Mouse (Mus musculus) ES-Bruce4 (cell line): ENCODE results near the gene Zfp777. TPM values are rescaled to one million over a fixed set of nuclear protein-coding genes. Genes with fewer than 3 reads are reported as not detected.

Experiments used
- H3K27ac ChIP-seq: 2 replicates; pipeline ENCODE4 v1.5.1; 2012; ENCODE audit warnings: low read length, inconsistent platforms; ENCODE audit not compliant: insufficient read depth
- H3K27me3 ChIP-seq: 2 replicates; pipeline ENCODE4 v1.6.1; 2012; ENCODE audit warnings: mild to moderate bottlenecking, low read length, inconsistent platforms; ENCODE audit not compliant: control insufficient read depth, poor library complexity, insufficient read depth, severe bottlenecking
- H3K36me3 ChIP-seq: 2 replicates; pipeline ENCODE4 v1.6.1; 2012; ENCODE audit warnings: inconsistent platforms, mild to moderate bottlenecking, low read length, moderate library complexity; ENCODE audit not compliant: control insufficient read depth, poor library complexity, insufficient read depth, severe bottlenecking
- H3K4me1 ChIP-seq: one replicate; pipeline ENCODE4 v1.8.1; 2011; ENCODE audit warnings: low read length; ENCODE audit not compliant: control insufficient read depth, insufficient read depth
- H3K4me3 ChIP-seq: 2 replicates; pipeline ENCODE4 v1.5.1; 2011; ENCODE audit warnings: low read depth, mild to moderate bottlenecking, low read length
- H3K9ac ChIP-seq: 2 replicates; pipeline ENCODE4 v1.6.1; 2012; ENCODE audit warnings: low read depth, mild to moderate bottlenecking, inconsistent platforms; ENCODE audit not compliant: poor library complexity, severe bottlenecking
- H3K9me3 ChIP-seq: replicated peaks from 2 replicates; pipeline ENCODE4 v1.6.1; 2012; ENCODE audit warnings: mild to moderate bottlenecking, low read length, inconsistent platforms; ENCODE audit not compliant: control insufficient read depth, poor library complexity, insufficient read depth, severe bottlenecking
- CTCF ChIP-seq: IDR thresholded peaks from one replicate; pipeline ENCODE4 v1.8.1; 2011; ENCODE audit warnings: low read depth, low read length
- EP300 ChIP-seq: IDR thresholded peaks from 2 replicates; pipeline ENCODE4 v1.6.1; 2011; ENCODE audit warnings: low read depth, low read length; ENCODE audit not compliant: insufficient read depth
- POLR2A ChIP-seq: IDR thresholded peaks from one replicate; pipeline ENCODE4 v1.8.1; 2011; ENCODE audit warnings: low read length; ENCODE audit not compliant: insufficient read depth
- polyA plus RNA-seq: library from polyadenylated mRNA; stranded (reverse); fragments of >200 nt; gene quantifications from 2 replicates; pipeline ENCODE4 v1.2.4, GENCODE M21; 2011; ENCODE audit warnings: low read depth; ENCODE audit not compliant: missing spikeins, insufficient read depth, insufficient read length

Gene Zfp777
- polyA plus RNA-seq, 1 experiment, result 22.6 TPM

DNA sequence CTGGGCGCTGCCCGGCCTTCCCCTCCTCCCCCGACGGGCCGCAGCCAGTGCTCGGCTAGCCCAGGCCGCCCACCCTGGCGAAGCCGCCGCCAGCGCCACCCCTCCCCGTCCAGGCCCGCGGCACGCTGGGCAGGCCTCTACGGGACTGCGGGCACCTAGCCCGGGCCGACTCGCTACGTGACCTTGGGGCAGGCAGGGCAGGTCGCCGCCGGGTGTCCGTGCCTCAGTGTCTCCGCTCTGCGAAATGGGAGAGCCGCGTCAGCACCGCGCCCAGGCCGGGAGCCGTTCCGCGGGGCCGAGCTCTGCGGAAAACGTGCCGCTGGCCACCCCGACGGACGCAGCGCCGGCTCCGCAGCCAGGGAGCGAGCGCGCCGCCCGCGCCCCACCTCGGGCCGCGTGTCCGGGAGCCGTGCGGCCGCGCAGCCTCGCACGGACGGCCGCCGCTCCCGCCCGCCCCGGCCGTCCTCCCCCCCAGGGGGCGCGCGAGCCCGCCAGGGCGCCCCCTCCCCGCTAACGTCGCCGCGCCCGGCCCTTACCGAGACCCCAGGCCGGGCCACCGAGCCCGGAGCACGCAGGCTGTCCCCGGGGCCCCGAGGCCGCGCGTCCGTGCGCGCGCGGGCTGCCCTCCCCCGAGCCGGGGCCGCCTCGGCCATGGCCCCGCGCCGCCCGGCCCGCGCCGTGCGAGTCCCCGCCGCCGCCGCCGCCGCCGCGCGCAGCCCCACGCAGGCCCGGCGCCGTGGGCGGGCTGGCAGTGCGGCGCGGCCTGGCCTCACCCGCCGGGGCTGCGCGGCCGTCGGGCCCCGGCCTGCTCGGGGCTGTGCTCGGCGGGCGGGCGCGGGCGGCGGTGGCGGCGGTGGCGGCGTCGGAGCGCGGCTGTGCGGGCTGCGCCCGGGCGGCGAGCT is 1.0 kb downstream of the Zfp777 start:
- Histone ChIP-seq H3K36me3 (peaks cover 11% of the 10 kb centered on the region), H3K9ac (peak overlapping the region; percentile 98), H3K9me3 (no peaks in the 10 kb centered on the region), H3K27ac (peak overlapping the region; percentile 17; the same call in 1 of the 2 replicates), H3K4me3 (peak overlapping the region; percentile 91), H3K4me1 (no peaks in the 10 kb centered on the region), H3K27me3 (no peaks in the 10 kb centered on the region)
- TF ChIP-seq EP300 (no peak), POLR2A (no peak), CTCF (no peak)

DNA sequence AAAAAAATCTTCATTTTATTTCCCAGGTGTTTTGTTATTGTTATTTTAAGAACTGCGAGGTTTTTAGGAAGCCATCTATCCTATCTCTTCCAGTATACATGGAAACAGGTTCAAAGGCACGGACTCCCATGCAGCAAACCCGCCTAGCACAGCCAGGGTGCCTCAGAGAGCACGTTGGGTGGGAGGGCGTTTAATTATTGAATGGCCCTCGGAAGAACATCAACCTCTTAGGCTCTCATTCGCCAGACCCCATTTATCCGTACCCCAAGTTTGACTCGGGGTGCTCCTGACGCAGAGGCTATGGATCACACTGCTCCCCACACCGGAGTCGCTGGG is 1.6 kb downstream of the Zfp777 start:
- Histone ChIP-seq H3K4me3 (peak overlapping the region; percentile 91), H3K27me3 (no peaks in the 10 kb centered on the region), H3K36me3 (peaks cover 14% of the 10 kb centered on the region), H3K27ac (no peak overlapping the region), H3K9ac (peak overlapping the region; percentile 98), H3K4me1 (no peaks in the 10 kb centered on the region), H3K9me3 (no peaks in the 10 kb centered on the region)
- TF ChIP-seq POLR2A (no peak), CTCF (no peak), EP300 (no peak)

DNA sequence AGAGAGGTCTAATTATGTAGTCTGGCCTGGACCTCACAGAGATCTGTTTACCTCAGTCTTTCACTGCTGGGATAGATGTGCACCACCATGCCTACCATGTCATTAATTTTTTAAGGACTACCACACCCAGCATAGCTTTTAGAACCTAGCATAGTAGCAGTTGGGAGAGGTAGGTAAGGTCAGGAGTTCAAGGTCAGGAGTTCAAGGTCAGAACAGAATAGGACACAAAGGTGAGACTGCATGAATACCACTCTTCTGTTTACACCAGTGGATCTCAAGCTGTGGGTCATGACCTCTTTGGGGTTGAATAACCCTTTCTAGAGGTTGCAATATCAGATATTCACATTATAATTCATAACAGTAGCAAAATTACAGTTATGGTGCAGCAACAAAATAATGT is 16.1 kb downstream of the Zfp777 start:
- H3K27ac ChIP-seq, result no peak overlapping the region
- no peaks in the 10 kb centered on the region for H3K27me3 ChIP-seq
- H3K36me3 ChIP-seq, result peaks cover 16% of the 10 kb centered on the region
- no peak overlapping the region for H3K9ac ChIP-seq
- no peaks in the 10 kb centered on the region for H3K9me3 ChIP-seq
- TF ChIP-seq POLR2A (no peak), EP300 (no peak), CTCF (no peak)
- H3K4me1 ChIP-seq, result no peaks in the 10 kb centered on the region
- no peak overlapping the region for H3K4me3 ChIP-seq

DNA sequence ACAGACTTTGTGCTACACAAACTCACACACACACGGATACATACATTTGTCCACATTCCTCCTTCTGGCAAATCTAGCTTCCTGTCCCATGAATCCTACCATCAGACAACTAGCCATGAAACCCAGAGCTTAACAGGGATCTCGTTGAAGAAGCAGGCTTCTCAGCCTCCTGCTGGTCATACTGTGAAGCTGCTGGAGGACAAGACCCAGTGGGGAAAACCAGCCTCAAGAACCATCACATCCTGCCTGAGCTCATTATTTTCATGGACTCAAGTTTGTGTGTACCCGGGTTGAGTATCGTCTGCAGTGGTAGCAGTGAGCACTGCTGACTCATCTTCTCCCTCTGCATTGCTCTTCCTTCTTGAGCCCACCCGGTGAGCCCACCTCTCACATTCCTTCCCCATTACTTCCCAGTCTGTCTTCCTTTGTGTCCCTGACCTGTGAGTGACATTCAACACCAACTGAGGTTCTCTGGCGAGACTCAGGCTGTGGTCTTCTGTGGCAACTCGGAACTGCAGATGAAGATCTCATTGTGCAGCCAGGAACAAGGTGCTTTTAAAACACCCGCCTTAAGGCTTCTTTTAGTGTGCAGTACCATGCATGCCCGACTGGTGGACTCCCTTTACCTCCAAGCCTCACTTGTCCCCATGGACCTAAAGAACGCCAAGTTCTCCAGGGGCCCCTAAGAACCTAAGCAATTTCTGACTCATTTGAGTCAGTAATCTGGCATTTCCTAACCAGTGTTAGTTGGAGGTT is 22.6 kb downstream of the Zfp777 start:
- Histone ChIP-seq H3K4me1 (no peaks in the 10 kb centered on the region), H3K36me3 (peaks cover 4% of the 10 kb centered on the region), H3K27ac (no peak overlapping the region), H3K4me3 (no peak overlapping the region), H3K27me3 (no peaks in the 10 kb centered on the region), H3K9me3 (peaks cover 7% of the 10 kb centered on the region; the same call in 1 of the 2 replicates), H3K9ac (no peak overlapping the region)
- TF ChIP-seq POLR2A (no peak), EP300 (no peak)

DNA sequence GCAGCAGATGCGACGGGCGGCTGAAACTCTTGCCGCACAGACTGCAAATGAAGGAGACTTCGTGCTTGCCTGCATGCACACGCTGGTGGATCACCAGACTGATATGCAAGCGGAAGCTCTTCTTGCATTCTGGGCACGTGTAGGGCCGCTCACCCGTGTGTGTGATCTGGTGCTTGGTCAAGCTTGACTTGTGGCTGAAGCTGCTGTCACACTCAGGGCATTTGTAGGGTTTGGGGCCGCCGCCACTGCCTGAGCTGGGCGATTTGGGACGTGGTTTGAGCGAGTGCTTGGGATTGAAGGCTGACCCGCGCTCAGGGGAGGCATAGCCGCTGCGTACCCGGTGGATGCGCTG is 23.7 kb downstream of the Zfp777 start:
- Histone ChIP-seq H3K27me3 (no peaks in the 10 kb centered on the region), H3K27ac (no peak overlapping the region), H3K4me3 (peak overlapping the region; percentile 42), H3K4me1 (no peaks in the 10 kb centered on the region), H3K36me3 (peaks cover 4% of the 10 kb centered on the region), H3K9me3 (peaks cover 7% of the 10 kb centered on the region; the same call in 1 of the 2 replicates), H3K9ac (no peak overlapping the region)
- no peak for TF ChIP-seq CTCF
- no peak for TF ChIP-seq POLR2A
- no peak for TF ChIP-seq EP300

DNA sequence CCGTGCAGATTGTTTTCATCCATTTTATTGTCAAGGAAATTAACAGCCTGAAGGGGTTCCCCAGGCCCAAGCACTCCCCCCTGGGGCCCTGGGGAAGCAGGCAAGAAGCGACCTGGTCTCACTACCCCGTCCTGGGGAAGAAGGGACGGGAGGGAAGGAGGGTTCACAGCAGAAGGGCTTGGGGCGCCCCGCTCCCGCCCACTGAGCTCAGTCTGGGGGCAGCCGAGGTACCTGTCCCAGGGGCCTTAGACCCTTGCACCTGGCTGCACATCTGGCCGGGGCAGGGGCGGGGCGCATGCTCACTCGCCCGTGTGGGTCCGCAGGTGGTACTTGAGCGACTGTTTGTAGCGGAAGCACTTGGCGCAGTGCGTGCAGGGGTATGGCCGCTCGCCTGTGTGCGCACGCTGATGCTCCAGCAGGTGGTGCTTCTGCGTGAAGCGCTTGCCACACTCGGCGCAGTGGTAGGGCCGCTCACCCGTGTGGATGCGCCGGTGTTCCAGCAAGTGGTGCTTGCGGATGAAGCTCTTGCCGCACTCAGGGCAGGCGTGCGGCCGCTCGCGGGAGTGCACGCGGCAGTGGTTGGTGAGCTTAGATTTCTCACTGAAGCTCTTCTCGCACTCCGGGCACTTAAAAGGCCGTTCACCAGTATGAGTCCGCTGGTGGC is 24.2 kb downstream of the Zfp777 start:
- peaks cover 7% of the 10 kb centered on the region; the same call in 1 of the 2 replicates for H3K9me3 ChIP-seq
- H3K27ac ChIP-seq, result no peak overlapping the region
- 0 out of 2 replicates have a peak, but pooled peaks have one; percentile 19 for TF ChIP-seq EP300
- TF ChIP-seq CTCF, result peak; percentile 18
- TF ChIP-seq POLR2A, result no peak
- 0 out of 2 replicates have a peak overlapping the region, but pooled peaks have one; percentile 8 for H3K9ac ChIP-seq
- H3K4me3 ChIP-seq, result peak overlapping the region; percentile 42
- no peaks in the 10 kb centered on the region for H3K27me3 ChIP-seq
- H3K36me3 ChIP-seq, result peaks cover 4% of the 10 kb centered on the region
- H3K4me1 ChIP-seq, result no peaks in the 10 kb centered on the region
